ENCODE assay signal across 18 mouse cellular contexts in genomic region chr1:40059122-40059774, GRCm38 (mm10). TPM values are rescaled to one million over a fixed set of nuclear protein-coding genes. Genes with fewer than 3 reads are reported as not detected.
A peak's percentile ranks its signal among the peaks of the same experiment; 100 is the strongest.
DNase-seq lines count a peak whose midpoint lies in the region; ATAC-seq and TF ChIP-seq lines count a peak whose summit lies in the region.
"Had no signal": no experiment of that assay in that cellular context is flagged by ENCODE, and none has a peak within 500 bp of the region (broad histone marks: within the 10 kb centered on the region; RNA-seq: fewer than 3 reads in every experiment).

No protein-coding gene starts in this region.

- intact Hi-C loops in gastrocnemius, postnatal 36 days (cut with DNase I): no loop called here
- intact Hi-C loops in heart, postnatal 25 days (cut with DNase I): no loop called here

- no peak overlapping the region for H3K27ac ChIP-seq in thymus, adult 2 months (ENCODE audit: control insufficient read depth, insufficient read depth, low read length)
- H3K27ac ChIP-seq: embryonic facial prominence, embryonic 12.5 days; forebrain, embryonic 15.5 days; hindbrain, embryonic 14.5 days; kidney, postnatal 0 days; liver, embryonic 13.5 days; midbrain, embryonic 13.5 days; neural tube, embryonic 15.5 days had no signal

- DNase-seq in gastrocnemius, adult 18-20 months (ENCODE audit: low spot score): peak; percentile 29
- DNase-seq in gastrocnemius, postnatal 36 days: no peak
- DNase-seq in NIH3T3 (ENCODE audit: low read depth): peak; percentile 40
- DNase-seq in heart, postnatal 25 days (ENCODE audit: low spot score): peak; percentile 28
- no peak for DNase-seq in left cerebral cortex, adult 11 months (ENCODE audit: low spot score)
- DNase-seq in B cell, adult 2 months: no peak
- no peak for DNase-seq in thymus, adult 2 months
- DNase-seq: cerebellum, adult 18-20 months; layer of hippocampus, postnatal 36 days; liver, embryonic 13.5 days had no signal

- no peak overlapping the region for H3K4me3 ChIP-seq in thymus, adult 2 months (ENCODE audit: control insufficient read depth, insufficient read depth, low read length)
- H3K4me3 ChIP-seq: embryonic facial prominence, embryonic 12.5 days; forebrain, embryonic 15.5 days; liver, embryonic 13.5 days; midbrain, embryonic 13.5 days; neural tube, embryonic 15.5 days had no signal

- no peak for TF ChIP-seq POLR2A in thymus, adult 2 months (IDR thresholded peaks at IDR 0.05; ENCODE audit: control insufficient read depth, extremely low read depth, insufficient read depth, low read length, poor library complexity)

- no peaks in the 10 kb centered on the region for H3K27me3 ChIP-seq in thymus, adult 2 months (ENCODE audit: control insufficient read depth, insufficient read depth, low read length)
- H3K27me3 ChIP-seq: embryonic facial prominence, embryonic 12.5 days; forebrain, embryonic 15.5 days; liver, embryonic 13.5 days; midbrain, embryonic 13.5 days; neural tube, embryonic 15.5 days had no signal

- H3K4me1 ChIP-seq in thymus, adult 2 months (replicated peaks; ENCODE audit: control insufficient read depth, insufficient read depth, low read length): peaks cover 4% of the 10 kb centered on the region; the same call in 1 of the 2 replicates
- H3K4me1 ChIP-seq: embryonic facial prominence, embryonic 12.5 days; forebrain, embryonic 15.5 days; liver, embryonic 13.5 days; midbrain, embryonic 13.5 days had no signal

- no peaks in the 10 kb centered on the region for H3K36me3 ChIP-seq in thymus, adult 2 months (ENCODE audit: control insufficient read depth, insufficient read depth, low read length)
- H3K36me3 ChIP-seq: embryonic facial prominence, embryonic 12.5 days; forebrain, embryonic 15.5 days; liver, embryonic 13.5 days; midbrain, embryonic 13.5 days; neural tube, embryonic 15.5 days had no signal

- no peak for TF ChIP-seq CTCF in thymus, adult 2 months (IDR thresholded peaks at IDR 0.05; ENCODE audit: borderline replicate concordance, control insufficient read depth, extremely low read depth, insufficient read depth, low read length, poor library complexity)

- 25% methylated on average over 4 of the region's 4 CpGs for WGBS in thymus, adult 2 months

- ATAC-seq in megakaryocyte, adult 5-6 weeks (ENCODE audit: poor library complexity, severe bottlenecking): peak; percentile 66
- ATAC-seq: forebrain, embryonic 15.5 days; midbrain, embryonic 13.5 days; Patski had no signal

RNA-seq across cellular contexts. Expression of gene Il1r2, which starts 14.6 kb away (rescaled TPM):
- total RNA-seq in gastrocnemius, adult 18-20 months (2021): 1 to 10 TPM in 1 of 2 experiments, under 1 TPM in 1; 0.50 to 1.0 TPM
- under 1 TPM; 0.23 to 0.42 TPM for total RNA-seq in gastrocnemius, postnatal 36 days (2021)
- total RNA-seq in heart, postnatal 25 days (2021): not detected
- 16.3 and 22.4 TPM in 2 replicates for total RNA-seq in megakaryocyte, adult 5-6 weeks (2015)
- total RNA-seq in megakaryocyte, adult 5-6 weeks (2017): 19.2 and 27.0 TPM in 2 replicates
- polyA plus RNA-seq in thymus, adult 2 months (2012; rRNA removed): 3.8 and 4.2 TPM in 2 replicates
- total RNA-seq: layer of hippocampus, postnatal 36 days had no signal

Comparison
In these comparisons a context has a peak if more than half of its experiments do, and no peak if none do; other contexts are left out.
1. DNase-seq: peak in gastrocnemius, adult 18-20 months (single experiment), NIH3T3 (single experiment) and heart, postnatal 25 days (single experiment); none in gastrocnemius, postnatal 36 days (0 of 2), left cerebral cortex, adult 11 months (single experiment), B cell, adult 2 months (0 of 2) and thymus, adult 2 months (single experiment).
2. RNA of gene Il1r2, which starts 14.6 kb away (total RNA-seq): 16.3 to 27.0 TPM in megakaryocyte, adult 5-6 weeks; 0.50 to 1.0 TPM in gastrocnemius, adult 18-20 months, 0.23 to 0.42 TPM in gastrocnemius, postnatal 36 days and not detected in heart, postnatal 25 days; every median in the first group is over 4 times any median in the second.